Mouse (Mus musculus): ENCODE measurements around the gene Fam184a. TPM values are rescaled to one million over a fixed set of nuclear protein-coding genes. Genes with fewer than 3 reads are reported as not detected.
"Not testable (repeated sequence)": the region's sequence is repeated elsewhere in the genome, so short reads cannot be mapped to it uniquely, and the experiment has no call there.

Fam184a gene
- polyA plus RNA-seq, 1 experiment: 58.1 TPM

DNA sequence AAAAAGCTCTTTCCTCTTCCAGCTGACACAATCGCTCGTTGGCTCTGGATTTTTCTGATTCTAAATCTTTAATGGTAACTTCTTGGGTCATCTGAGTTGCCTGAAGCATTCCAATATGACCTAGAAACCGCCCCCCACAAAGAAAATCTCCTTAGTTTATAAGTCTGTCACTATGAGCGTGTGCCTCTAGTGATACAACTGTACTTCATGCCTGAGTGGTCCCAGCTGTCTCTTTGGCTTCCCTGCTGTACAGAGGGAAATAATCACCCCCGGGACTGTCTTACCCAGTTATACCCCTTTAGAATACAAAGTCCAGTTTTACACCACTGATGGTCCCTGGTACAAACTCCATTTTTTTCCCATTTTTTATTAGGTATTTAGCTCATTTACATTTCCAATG lies 56.2 kb downstream of the Fam184a start:
- no peak for DNase-seq (ENCODE audit: extremely low spot score in 1 of 2, low spot score in 1 of 2)

- DNase-seq (ENCODE audit: extremely low spot score in 1 of 2, low spot score in 1 of 2): no peak
These were observed 59.7 kb downstream of the Fam184a start for GRCm38 (mm10) chr10:53691263-53691662.

DNA sequence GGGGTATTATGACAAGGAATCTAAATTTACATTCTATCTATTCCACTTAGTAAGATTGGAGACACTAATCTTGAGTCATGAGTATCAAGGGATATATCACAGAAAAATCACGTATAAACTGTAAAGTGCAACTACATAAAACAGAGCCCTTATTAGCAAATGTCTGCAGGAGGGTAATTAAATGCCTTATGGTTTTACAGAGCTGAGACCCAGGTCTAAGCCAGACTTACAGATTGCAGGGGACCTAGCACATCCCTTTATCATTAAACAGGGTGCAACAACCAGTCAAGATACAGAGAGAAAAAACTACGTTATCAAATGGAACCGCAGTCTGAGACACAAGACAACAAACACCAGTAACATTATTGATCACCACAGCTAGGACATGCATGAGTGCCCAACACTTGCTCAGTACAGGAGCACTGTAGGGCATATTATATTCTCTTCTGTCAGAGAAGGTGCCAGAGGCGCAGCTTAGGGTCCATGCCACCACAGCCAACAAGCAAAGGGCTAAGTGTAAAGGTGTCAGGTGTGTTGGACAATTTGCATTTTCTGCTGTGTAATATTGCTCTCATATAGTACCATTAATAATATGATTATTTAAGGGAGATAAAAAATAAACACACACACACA lies 61.9 kb downstream of the Fam184a start:
- no peak for DNase-seq (ENCODE audit: extremely low spot score in 1 of 2, low spot score in 1 of 2)

DNA sequence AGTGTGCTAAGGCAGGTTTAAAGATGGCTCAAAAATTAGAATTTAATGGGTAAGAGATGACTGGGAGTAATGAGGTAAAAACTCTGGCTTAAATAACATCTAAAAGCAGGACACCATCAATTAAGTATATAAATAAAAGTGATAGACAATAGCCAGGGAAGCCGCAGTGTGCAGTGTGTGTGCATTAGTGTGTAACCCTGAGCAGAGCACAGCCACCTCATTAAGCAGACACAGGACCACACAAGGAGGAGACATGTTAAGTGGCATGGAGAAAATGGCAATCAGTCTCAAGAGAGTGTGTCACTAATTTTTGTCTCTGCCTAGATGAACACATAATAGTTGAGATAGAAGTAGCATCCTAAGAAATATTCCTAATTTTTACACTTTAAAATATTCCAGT lies 62.4 kb downstream of the Fam184a start:
- no peak for DNase-seq (ENCODE audit: extremely low spot score in 1 of 2, low spot score in 1 of 2)

GRCm38 (mm10) chr10:53687888-53688287 lies 63.0 kb downstream of the Fam184a start:
- DNase-seq (ENCODE audit: extremely low spot score in 1 of 2, low spot score in 1 of 2): no peak

DNA sequence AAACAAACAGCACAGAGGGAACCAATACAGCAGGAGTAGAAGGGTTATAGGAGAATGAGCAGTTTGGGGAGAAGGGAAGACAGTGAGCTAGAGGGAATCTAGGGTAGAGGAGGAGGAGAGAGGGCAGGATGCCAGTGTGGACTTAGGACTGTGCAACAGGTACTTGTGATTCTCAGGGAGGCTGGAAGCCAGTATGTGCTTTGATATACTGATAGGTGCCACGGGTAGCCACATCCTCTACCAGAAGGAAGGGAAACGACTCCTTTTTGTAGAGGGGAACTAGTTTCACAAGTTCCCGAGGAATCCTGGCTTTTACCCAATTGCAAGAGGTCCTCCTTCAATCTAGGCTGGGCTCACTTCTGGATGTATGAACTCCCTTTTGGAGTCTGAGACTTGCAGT lies 65.1 kb downstream of the Fam184a start:
- DNase-seq (ENCODE audit: extremely low spot score in 1 of 2, low spot score in 1 of 2): no peak

- DNase-seq (ENCODE audit: extremely low spot score in 1 of 2, low spot score in 1 of 2): no peak
These were observed 67.7 kb downstream of the Fam184a start for GRCm38 (mm10) chr10:53683226-53683625.

GRCm38 (mm10) chr10:53679690-53680557 lies 71.0 kb downstream of the Fam184a start:
- DNase-seq (ENCODE audit: extremely low spot score in 1 of 2, low spot score in 1 of 2): no peak

GRCm38 (mm10) chr10:53661788-53662187 lies 89.1 kb downstream of the Fam184a start:
- no peak for DNase-seq (ENCODE audit: extremely low spot score in 1 of 2, low spot score in 1 of 2)

DNA sequence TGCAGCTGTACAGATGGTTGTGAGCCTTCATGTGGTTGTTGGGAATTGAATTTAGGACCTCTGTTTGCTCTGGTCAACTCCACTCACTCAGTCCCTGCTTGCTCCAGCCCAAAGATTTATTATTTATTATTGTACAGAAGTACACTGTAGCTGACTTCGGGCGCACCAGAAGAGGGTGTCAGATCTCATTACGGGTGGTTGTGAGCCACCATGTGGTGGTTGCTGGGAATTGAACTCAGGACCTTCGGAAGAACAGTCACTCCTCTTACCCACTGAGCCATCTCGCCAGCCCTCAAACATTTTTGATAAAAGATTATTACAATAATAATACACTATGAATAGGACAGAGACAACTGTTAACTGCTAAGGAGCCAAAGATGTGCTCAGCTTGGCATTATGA lies 96.7 kb downstream of the Fam184a start:
- DNase-seq (ENCODE audit: extremely low spot score in 1 of 2, low spot score in 1 of 2): not testable (repeated sequence)

GRCm38 (mm10) chr10:53650683-53651082 lies 100.2 kb downstream of the Fam184a start:
- DNase-seq (ENCODE audit: extremely low spot score in 1 of 2, low spot score in 1 of 2): no peak

DNA sequence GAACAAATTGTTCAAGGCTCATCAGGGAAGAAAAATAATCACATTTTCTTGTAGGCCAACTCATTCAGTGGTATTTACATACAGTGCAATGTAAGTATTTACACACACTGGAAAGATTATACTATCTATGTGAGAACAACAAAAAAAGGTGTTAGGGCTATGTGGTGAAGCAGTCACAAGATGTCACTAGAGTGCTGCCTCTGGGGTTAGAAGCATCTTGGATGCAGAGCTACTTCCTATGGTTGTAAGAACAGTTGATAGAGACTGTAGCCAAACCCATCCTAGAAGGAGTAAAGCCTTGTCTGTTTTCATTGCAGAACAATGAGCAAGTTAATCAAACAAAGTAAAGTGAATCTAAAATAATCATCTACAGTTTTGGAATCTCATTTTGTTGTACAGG lies 109.4 kb downstream of the Fam184a start:
- DNase-seq (ENCODE audit: extremely low spot score in 1 of 2, low spot score in 1 of 2): peak; percentile 18 to 78

DNA sequence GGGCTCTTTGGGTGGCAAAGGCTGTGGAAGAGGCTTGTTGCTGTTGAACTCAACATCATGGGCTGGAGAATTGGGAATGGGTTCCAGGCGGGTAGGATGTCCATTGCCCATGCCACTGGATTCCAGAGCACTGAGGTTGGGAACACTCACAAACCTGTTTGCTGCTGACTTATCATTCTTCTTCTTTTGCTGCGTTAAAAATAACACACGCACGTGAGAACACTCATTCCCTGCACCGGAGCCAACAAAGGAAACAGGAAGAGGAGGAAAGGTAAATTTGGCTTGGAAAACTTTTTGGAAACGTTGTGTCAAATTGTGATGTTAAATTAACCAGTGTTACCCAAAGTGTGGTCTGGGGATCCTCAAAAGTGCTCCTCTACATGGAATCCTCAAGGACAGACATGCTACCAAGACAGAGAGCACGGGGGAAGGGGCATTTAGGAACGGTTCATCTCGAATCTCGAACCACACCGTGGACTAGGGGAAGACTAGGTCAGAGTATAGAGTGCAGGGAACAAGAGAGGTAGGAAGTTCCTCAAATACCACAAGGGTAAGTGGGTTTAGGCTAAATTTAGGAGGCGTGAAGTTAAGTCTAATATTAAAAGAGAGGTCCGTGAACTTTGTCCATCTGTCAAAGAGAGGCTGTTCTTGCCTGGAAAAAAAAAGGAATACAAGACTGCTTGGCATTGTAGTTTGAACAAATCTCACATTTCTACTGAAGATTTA lies 115.5 kb downstream of the Fam184a start:
- DNase-seq (ENCODE audit: extremely low spot score in 1 of 2, low spot score in 1 of 2): no peak

DNA sequence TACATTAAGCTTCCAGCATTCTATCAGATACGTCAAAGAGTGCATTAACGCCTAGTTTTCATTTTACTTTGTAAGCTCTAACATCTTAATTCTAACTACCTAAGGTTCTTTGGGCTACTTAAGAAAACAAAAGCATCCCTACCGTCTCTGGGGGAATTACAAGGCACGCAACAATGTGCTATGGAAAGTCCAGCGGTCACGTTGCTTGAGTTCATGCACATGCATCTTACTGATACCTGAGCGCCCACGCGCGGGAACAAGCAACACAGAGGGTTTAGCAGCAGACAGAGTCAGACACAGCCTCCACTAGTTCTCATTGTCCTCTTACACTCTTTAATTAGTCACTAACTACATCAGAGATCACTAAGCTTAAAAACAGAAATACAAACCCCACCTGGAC lies 116.8 kb downstream of the Fam184a start:
- no peak for DNase-seq (ENCODE audit: extremely low spot score in 1 of 2, low spot score in 1 of 2)

GRCm38 (mm10) chr10:53630339-53630738 lies 120.6 kb downstream of the Fam184a start, which contains the start of gene Mcm9:
Mcm9 (minus strand) TSS chr10:53630439.
- DNase-seq (ENCODE audit: extremely low spot score in 1 of 2, low spot score in 1 of 2): not testable (repeated sequence)

DNA sequence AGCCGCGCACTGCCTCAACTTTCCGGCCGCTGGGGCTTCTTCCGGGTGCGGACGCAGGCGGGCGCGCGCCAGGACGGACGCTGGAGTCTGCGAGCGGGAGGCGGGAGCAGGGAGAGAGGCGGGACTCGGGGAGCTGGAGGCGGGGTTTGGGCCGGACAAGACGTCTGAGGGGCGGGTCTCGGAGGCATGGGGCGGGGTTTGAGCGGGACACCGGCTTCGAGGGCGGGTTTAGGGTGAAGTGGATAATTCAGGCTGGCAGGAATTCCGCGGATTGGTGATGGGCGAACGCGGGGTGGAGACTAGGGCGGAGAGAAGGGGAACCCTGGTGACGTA lies 121.0 kb downstream of the Fam184a start:
- peak; percentile 95 to 98 for DNase-seq (ENCODE audit: extremely low spot score in 1 of 2, low spot score in 1 of 2)

DNA sequence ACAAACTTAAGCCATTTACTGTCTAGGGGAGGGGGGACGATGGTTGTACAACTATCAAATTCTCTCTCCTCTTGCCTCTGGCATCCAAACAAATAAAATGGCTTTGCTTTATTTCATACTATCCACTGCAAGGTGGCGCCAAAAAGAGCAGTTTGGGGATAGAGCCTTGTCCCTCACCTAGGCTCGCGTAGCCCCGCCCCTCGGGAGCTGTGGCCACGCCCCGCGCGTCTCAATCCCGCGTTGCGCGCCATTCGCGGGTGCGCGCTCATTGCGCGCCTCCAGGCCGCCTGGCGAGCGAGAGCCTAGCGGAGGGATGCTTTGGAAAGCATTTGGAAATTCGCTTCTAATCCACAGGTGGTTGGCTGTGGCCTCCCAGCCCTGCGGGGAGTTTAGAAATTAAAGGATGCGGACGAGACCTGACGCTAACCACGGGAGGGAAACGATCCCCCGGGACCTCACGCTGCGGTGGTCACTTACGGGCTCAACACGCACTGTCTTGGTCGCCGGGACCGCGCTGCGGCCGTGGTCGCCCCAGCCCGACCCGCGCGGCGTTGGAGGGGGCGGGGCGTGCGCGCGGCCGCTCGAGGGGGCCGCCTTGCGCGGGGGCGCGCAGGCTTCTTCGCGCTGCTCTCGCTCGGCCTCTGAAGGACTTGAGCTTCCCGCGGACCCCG lies 121.5 kb downstream of the Fam184a start:
- peak; percentile 77 to 92 for DNase-seq (ENCODE audit: extremely low spot score in 1 of 2, low spot score in 1 of 2)

- no peak for DNase-seq (ENCODE audit: extremely low spot score in 1 of 2, low spot score in 1 of 2)
These were observed 134.9 kb downstream of the Fam184a start for GRCm38 (mm10) chr10:53615850-53616616.

DNA sequence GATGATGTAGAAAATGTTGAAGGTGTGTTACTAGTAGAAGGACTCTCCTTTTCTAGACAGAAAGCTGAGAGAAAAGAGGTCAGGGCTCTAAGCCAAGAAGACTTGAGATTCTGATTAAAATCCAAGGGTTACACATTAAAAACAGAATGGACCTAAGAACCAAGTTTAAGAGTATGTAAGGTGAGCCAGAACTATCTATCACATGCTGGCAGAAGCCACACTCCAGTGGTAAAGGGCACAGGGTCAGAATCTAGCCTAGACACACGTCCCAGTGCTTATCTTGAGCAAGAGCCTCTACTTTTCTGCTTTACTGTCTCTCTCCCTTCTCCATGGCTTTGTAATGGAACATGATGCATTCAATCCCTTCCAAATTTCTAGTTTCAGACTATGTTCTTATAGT lies 137.0 kb downstream of the Fam184a start:
- DNase-seq (ENCODE audit: extremely low spot score in 1 of 2, low spot score in 1 of 2): no peak

GRCm38 (mm10) chr10:53612172-53612571 lies 138.8 kb downstream of the Fam184a start:
- peak in 1 of 2 experiments; percentile 19 for DNase-seq (ENCODE audit: extremely low spot score in 1 of 2, low spot score in 1 of 2)
